Mouse (Mus musculus) stomach, postnatal 0 days (tissue): ENCODE data around the gene Itpripl1.

Experiments
- CTCF ChIP-seq: IDR thresholded peaks from 2 replicates; pipeline ENCODE4 v1.5.1; 2016; ENCODE audit warnings: antibody characterized with exemption, low read depth, mild to moderate bottlenecking, moderate library complexity
- EP300 ChIP-seq: optimal IDR thresholded peaks from 2 replicates; pipeline ENCODE3; 2016; ENCODE audit warnings: antibody characterized with exemption

GRCm38 (mm10) chr2:127142577-127143157, 575 bp downstream of the Itpripl1 start:
- TF ChIP-seq CTCF = no peak
- TF ChIP-seq EP300 = no peak
